In genomic region chr10:121585791-121586642, GRCm38 (mm10) we compare ENCODE assay signal across 8 mouse cellular contexts. TPM values are rescaled to one million over a fixed set of nuclear protein-coding genes. Genes with fewer than 3 reads are reported as not detected.
DNase-seq lines count a peak whose midpoint lies in the region; ATAC-seq and TF ChIP-seq lines count a peak whose summit lies in the region.

No protein-coding gene starts in this region.

- H3K4me1 ChIP-seq in lung, adult 2 months (ENCODE audit: control insufficient read depth, insufficient read depth, low read length) = peaks cover 5% of the 10 kb centered on the region; the same call in 1 of the 2 replicates
- peaks cover 51% of the 10 kb centered on the region for H3K4me1 ChIP-seq in G1E (ENCODE audit: insufficient read depth, low read depth, low read length)
- peaks cover 13% of the 10 kb centered on the region for H3K4me1 ChIP-seq in embryonic facial prominence, embryonic 10.5 days
- peaks cover 9% of the 10 kb centered on the region; the same call in 1 of the 2 replicates for H3K4me1 ChIP-seq in heart, postnatal 0 days (ENCODE audit: control insufficient read depth, insufficient read depth)
- peaks cover 9 to 12% of the 10 kb centered on the region in 2 experiments for H3K4me1 ChIP-seq in liver, embryonic 14.5 days (replicated peaks; ENCODE audit: control insufficient read depth in 2 of 2, insufficient read depth in 2 of 2, low read length in 1 of 2)

- no peaks in the 10 kb centered on the region for H3K27me3 ChIP-seq in G1E (ENCODE audit: insufficient read depth, low read length)
- H3K27me3 ChIP-seq in embryonic facial prominence, embryonic 10.5 days (replicated peaks; ENCODE audit: low read depth, poor library complexity, severe bottlenecking) = no peaks in the 10 kb centered on the region
- no peaks in the 10 kb centered on the region for H3K27me3 ChIP-seq in heart, postnatal 0 days (ENCODE audit: control insufficient read depth, insufficient read depth, low read length)
- H3K27me3 ChIP-seq in liver, embryonic 14.5 days (ENCODE audit: control insufficient read depth, insufficient read depth, low read length) = no peaks in the 10 kb centered on the region
- no peaks in the 10 kb centered on the region for H3K27me3 ChIP-seq in splenic B cell, adult 2 months (ENCODE audit: control insufficient read depth, insufficient read depth, low read length, poor library complexity, severe bottlenecking)

- H3K27ac ChIP-seq in embryonic facial prominence, embryonic 10.5 days (replicated peaks) = peak overlapping the region; percentile 93
- peak overlapping the region; percentile 84 for H3K27ac ChIP-seq in heart, postnatal 0 days (ENCODE audit: low read depth)
- H3K27ac ChIP-seq in liver, embryonic 14.5 days = peak overlapping the region; percentile 62

- peaks cover 57% of the 10 kb centered on the region for H3K36me3 ChIP-seq in G1E (replicated peaks)
- peaks cover 59% of the 10 kb centered on the region for H3K36me3 ChIP-seq in embryonic facial prominence, embryonic 10.5 days (replicated peaks)
- H3K36me3 ChIP-seq in heart, postnatal 0 days (replicated peaks; ENCODE audit: control insufficient read depth, insufficient read depth, low read length) = peaks cover 29% of the 10 kb centered on the region
- H3K36me3 ChIP-seq in liver, embryonic 14.5 days (replicated peaks; ENCODE audit: control insufficient read depth, insufficient read depth, low read depth) = peaks cover 24% of the 10 kb centered on the region
- H3K36me3 ChIP-seq in splenic B cell, adult 2 months (ENCODE audit: control insufficient read depth, insufficient read depth, low read length, poor library complexity, severe bottlenecking) = peaks cover 3% of the 10 kb centered on the region; the same call in 1 of the 2 replicates

- no peak for TF ChIP-seq CTCF in lung, adult 2 months (IDR thresholded peaks at IDR 0.05; ENCODE audit: insufficient read depth, low read length)
- no peak for TF ChIP-seq CTCF in G1E (IDR thresholded peaks at IDR 0.05; ENCODE audit: low read depth, low read length)
- TF ChIP-seq CTCF in heart, postnatal 0 days (IDR thresholded peaks at IDR 0.05; ENCODE audit: low read depth) = no peak
- no peak for TF ChIP-seq CTCF in liver, embryonic 14.5 days (IDR thresholded peaks at IDR 0.05; ENCODE audit: low read depth)

- no peak for TF ChIP-seq POLR2A in lung, adult 2 months (IDR thresholded peaks at IDR 0.05; ENCODE audit: borderline replicate concordance, extremely low read depth, low read depth, low read length)

- 1% methylated on average over 40 of the region's 48 CpGs for WGBS in lung, adult 2 months
- WGBS in embryonic facial prominence, embryonic 10.5 days = 4% methylated on average over 48 of the region's 48 CpGs
- WGBS in heart, postnatal 0 days = 2% methylated on average over 38 of the region's 48 CpGs
- 1% methylated on average over 43 of the region's 48 CpGs for WGBS in liver, embryonic 14.5 days (ENCODE audit: insufficient replicate concordance)

- no peak for TF ChIP-seq EP300 in heart, postnatal 0 days (IDR thresholded peaks at IDR 0.05; ENCODE audit: low read depth)
- TF ChIP-seq EP300 in liver, embryonic 14.5 days (IDR thresholded peaks at IDR 0.05; ENCODE audit: low read depth) = no peak

- peak overlapping the region; percentile 68 for H3K4me2 ChIP-seq in heart, postnatal 0 days (ENCODE audit: low read depth, low read length)
- peak overlapping the region; percentile 84 for H3K4me2 ChIP-seq in liver, embryonic 14.5 days (ENCODE audit: low read depth)

- peak overlapping the region; percentile 85 for H3K9ac ChIP-seq in heart, postnatal 0 days (replicated peaks; ENCODE audit: low read depth, low read length)
- H3K9ac ChIP-seq in liver, embryonic 14.5 days (replicated peaks) = peak overlapping the region; percentile 92

- no peaks in the 10 kb centered on the region for H3K9me3 ChIP-seq in G1E (replicated peaks)
- no peaks in the 10 kb centered on the region for H3K9me3 ChIP-seq in embryonic facial prominence, embryonic 10.5 days
- H3K9me3 ChIP-seq in heart, postnatal 0 days (replicated peaks; ENCODE audit: control insufficient read depth, low read length) = no peaks in the 10 kb centered on the region
- no peaks in the 10 kb centered on the region for H3K9me3 ChIP-seq in liver, embryonic 14.5 days (ENCODE audit: control insufficient read depth, low read length)

- peak overlapping the region; percentile 91 for H3K4me3 ChIP-seq in lung, adult 2 months (replicated peaks; ENCODE audit: extremely low read depth, low read depth, low read length)
- H3K4me3 ChIP-seq in G1E (ENCODE audit: low read depth, low read length) = peak overlapping the region; percentile 85
- H3K4me3 ChIP-seq in embryonic facial prominence, embryonic 10.5 days = peak overlapping the region; percentile 92
- H3K4me3 ChIP-seq in heart, postnatal 0 days (ENCODE audit: low read depth, low read length) = peak overlapping the region; percentile 73
- H3K4me3 ChIP-seq in liver, embryonic 14.5 days (ENCODE audit: insufficient read depth in 1 of 2, low read depth in 2 of 2, low read length in 2 of 2) = peak overlapping the region; percentile 75 to 98

- ATAC-seq in G1E (ENCODE audit: extremely low read depth, insufficient number of reproducible peaks, low FRiP score, poor library complexity, severe bottlenecking) = peak; percentile 54
- ATAC-seq in heart, postnatal 0 days (ENCODE audit: insufficient read depth, low read depth) = peak; percentile 68
- ATAC-seq in liver, embryonic 14.5 days (ENCODE audit: insufficient read depth) = peak; percentile 69

- peak; percentile 43 for DNase-seq in lung, adult 2 months
- DNase-seq in lung, postnatal 10 days = no peak
- DNase-seq in G1E (ENCODE audit: low spot score) = peak; percentile 35
- DNase-seq in embryonic facial prominence, embryonic 10.5 days (ENCODE audit: low spot score) = no peak
- peak; percentile 40 for DNase-seq in heart, postnatal 0 days (ENCODE audit: low spot score)
- peak in 1 of 3 experiments; percentile 58 for DNase-seq in liver, embryonic 14.5 days (ENCODE audit: low read depth in 3 of 3, low spot score in 3 of 3)
- DNase-seq in splenic B cell, adult 2 months (ENCODE audit: low read depth, low spot score) = peak; percentile 47
- no peak for DNase-seq in ovary, adult 18-20 months (ENCODE audit: low spot score)

RNA-seq across cellular contexts. Expression of gene Tbk1, which starts 0.6 kb away (rescaled TPM):
- polyA plus RNA-seq in lung, adult 2 months (2012; rRNA removed) = 8.9 and 20.4 TPM in 2 replicates
- total RNA-seq in G1E (2014; fragmentation: Nextera tagmentation) = 79.4 and 96.3 TPM in 2 replicates
- 98.3 and 107 TPM in 2 replicates for total RNA-seq in G1E (2017)
- 4.1 and 6.8 TPM in 2 replicates for polyA plus RNA-seq in G1E (2012)
- polyA plus RNA-seq in embryonic facial prominence, embryonic 10.5 days (2016; fragmentation: Nextera tagmentation; extraction: Ambion mirVana) = 29.8 and 30.1 TPM in 2 replicates
- total RNA-seq in heart, postnatal 0 days (2014; rRNA removed; ENCODE audit: low replicate concordance) = 12.5 and 23.3 TPM in 2 replicates
- polyA plus RNA-seq in heart, postnatal 0 days (2015; fragmentation: Nextera tagmentation; extraction: Ambion mirVana) = 15.5 and 15.7 TPM in 2 replicates
- 6.6 and 13.6 TPM in 2 replicates for polyA plus RNA-seq in liver, embryonic 14.5 days (2012; rRNA removed)
- polyA plus RNA-seq in liver, embryonic 14.5 days (2014; fragmentation: Nextera tagmentation; extraction: Ambion mirVana) = 17.1 and 18.0 TPM in 2 replicates

RNA-seq across cellular contexts. Expression of gene Xpot, which starts 40.1 kb away (rescaled TPM):
- 95.5 and 107 TPM in 2 replicates for polyA plus RNA-seq in lung, adult 2 months (2012; rRNA removed)
- 87.0 and 107 TPM in 2 replicates for total RNA-seq in G1E (2014; fragmentation: Nextera tagmentation)
- total RNA-seq in G1E (2017) = 89.7 and 110 TPM in 2 replicates
- 21.1 and 116 TPM in 2 replicates for polyA plus RNA-seq in G1E (2012)
- 58.3 and 59.8 TPM in 2 replicates for polyA plus RNA-seq in embryonic facial prominence, embryonic 10.5 days (2016; fragmentation: Nextera tagmentation; extraction: Ambion mirVana)
- 41.1 and 57.5 TPM in 2 replicates for total RNA-seq in heart, postnatal 0 days (2014; rRNA removed; ENCODE audit: low replicate concordance)
- 14.8 and 17.4 TPM in 2 replicates for polyA plus RNA-seq in heart, postnatal 0 days (2015; fragmentation: Nextera tagmentation; extraction: Ambion mirVana)
- 40.3 and 47.4 TPM in 2 replicates for polyA plus RNA-seq in liver, embryonic 14.5 days (2012; rRNA removed)
- polyA plus RNA-seq in liver, embryonic 14.5 days (2014; fragmentation: Nextera tagmentation; extraction: Ambion mirVana) = 26.2 and 31.4 TPM in 2 replicates

RNA-seq across cellular contexts. Expression of gene D930020B18Rik, which starts 55.4 kb away (rescaled TPM):
- polyA plus RNA-seq in lung, adult 2 months (2012; rRNA removed) = 0.59 and 1.0 TPM in 2 replicates
- not detected in 2 replicates for total RNA-seq in G1E (2014; fragmentation: Nextera tagmentation)
- total RNA-seq in G1E (2017) = 0.05 TPM in 1 of 2 replicates, not detected in the other
- not detected in 2 replicates for polyA plus RNA-seq in G1E (2012)
- polyA plus RNA-seq in embryonic facial prominence, embryonic 10.5 days (2016; fragmentation: Nextera tagmentation; extraction: Ambion mirVana) = 0.23 and 0.67 TPM in 2 replicates
- not detected in 2 replicates for total RNA-seq in heart, postnatal 0 days (2014; rRNA removed; ENCODE audit: low replicate concordance)
- 0.07 TPM in 1 of 2 replicates, not detected in the other for polyA plus RNA-seq in heart, postnatal 0 days (2015; fragmentation: Nextera tagmentation; extraction: Ambion mirVana)
- polyA plus RNA-seq in liver, embryonic 14.5 days (2012; rRNA removed) = not detected in 2 replicates
- 0.04 TPM in 1 of 2 replicates, not detected in the other for polyA plus RNA-seq in liver, embryonic 14.5 days (2014; fragmentation: Nextera tagmentation; extraction: Ambion mirVana)

Comparison
In these comparisons a context has a peak if more than half of its experiments do, and no peak if none do; other contexts are left out.
1. DNase-seq: peak in lung, adult 2 months (single experiment), G1E (single experiment), heart, postnatal 0 days (single experiment) and splenic B cell, adult 2 months (single experiment); none in lung, postnatal 10 days (single experiment), embryonic facial prominence, embryonic 10.5 days (single experiment) and ovary, adult 18-20 months (single experiment).
2. Peak in every context shown above with its lines, with median percentiles within 50 percentile points of each other: H3K4me3 ChIP-seq, ATAC-seq and H3K27ac ChIP-seq.